Mouse (Mus musculus) heart, adult 11 months (tissue): ENCODE measurements around the gene 4930415O20Rik.

Source experiments
- DNase-seq: peaks from one replicate; pipeline ENCODE4 v3.0.0; 2022

4930415O20Rik gene

DNA sequence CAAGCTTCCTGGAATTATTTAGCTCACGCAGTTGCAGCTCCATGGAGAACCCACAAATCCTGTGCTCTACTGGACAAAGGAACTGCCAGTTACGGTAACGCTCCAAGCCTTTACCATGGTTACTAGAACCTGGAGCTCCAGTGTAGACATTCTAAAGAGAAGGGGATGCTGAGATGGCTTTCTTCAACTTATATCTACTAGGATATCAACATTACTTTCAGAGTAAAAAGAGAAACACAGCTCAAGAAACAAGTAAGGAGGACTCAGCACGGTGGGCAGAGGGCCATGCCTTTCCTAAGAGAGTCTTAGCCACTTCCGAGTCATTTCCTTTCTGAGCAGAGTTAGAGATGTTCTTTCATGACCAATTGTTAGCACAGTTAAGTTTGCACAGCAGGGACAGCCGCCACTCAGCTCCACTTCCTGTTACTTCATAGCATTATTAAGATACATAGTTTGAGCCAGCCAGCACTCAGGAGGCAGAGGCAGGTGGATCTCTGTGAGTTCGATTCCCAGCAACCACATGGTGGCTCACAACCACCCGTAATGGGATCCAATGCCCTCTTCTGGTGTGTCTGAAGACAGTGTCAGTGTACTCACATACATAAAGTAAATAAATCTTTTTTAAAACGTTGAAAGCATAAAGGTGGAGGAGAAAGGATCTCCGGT is at the start of gene 4930415O20Rik, which contains the start of gene Ccnt1:
Gene 4930415O20Rik (plus strand): TSS at position 132 of the 666 bp plus-strand sequence.
Gene Ccnt1 (minus strand): TSS at position 51 of the 666 bp plus-strand sequence.
- peak; percentile 85 for DNase-seq

DNA sequence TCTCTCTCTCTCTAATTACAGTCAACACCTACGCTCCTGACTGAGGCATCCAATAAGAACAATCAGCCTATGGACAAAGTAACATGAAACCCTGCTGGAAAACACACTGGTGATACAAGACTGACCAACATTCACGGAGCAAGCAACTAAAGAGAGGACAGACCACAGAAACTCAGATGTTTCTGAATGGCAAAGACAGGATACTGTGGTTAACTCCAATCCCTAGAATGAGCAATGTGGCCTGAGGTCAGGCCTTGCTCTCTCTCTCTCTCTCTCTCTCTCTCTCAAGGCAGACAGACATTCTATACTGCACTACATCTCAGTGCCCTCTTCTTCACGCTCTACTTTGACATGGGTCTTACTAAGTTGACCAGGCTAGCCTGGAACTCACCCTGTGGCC is 49.6 kb upstream of the 4930415O20Rik start:
- no peak for DNase-seq

DNA sequence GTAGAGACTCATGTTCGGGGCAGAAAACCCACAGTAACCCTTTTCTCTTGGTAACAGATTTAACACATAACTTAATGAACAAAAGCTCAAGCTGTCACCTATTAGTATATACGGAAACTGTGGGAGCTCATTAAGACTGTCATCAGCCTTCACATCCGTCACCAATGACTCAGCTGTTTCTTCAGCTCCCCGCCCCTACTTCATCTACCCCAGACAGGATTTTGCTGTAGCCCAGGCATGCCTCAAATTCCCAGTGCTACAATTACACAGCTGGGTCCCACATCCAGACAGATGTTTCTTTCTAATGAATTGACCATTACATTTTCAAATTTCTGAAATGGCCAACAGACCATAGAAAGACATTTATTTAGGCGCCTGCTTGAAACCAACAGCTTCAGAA is 44.7 kb upstream of the 4930415O20Rik start:
- DNase-seq = no peak

DNA sequence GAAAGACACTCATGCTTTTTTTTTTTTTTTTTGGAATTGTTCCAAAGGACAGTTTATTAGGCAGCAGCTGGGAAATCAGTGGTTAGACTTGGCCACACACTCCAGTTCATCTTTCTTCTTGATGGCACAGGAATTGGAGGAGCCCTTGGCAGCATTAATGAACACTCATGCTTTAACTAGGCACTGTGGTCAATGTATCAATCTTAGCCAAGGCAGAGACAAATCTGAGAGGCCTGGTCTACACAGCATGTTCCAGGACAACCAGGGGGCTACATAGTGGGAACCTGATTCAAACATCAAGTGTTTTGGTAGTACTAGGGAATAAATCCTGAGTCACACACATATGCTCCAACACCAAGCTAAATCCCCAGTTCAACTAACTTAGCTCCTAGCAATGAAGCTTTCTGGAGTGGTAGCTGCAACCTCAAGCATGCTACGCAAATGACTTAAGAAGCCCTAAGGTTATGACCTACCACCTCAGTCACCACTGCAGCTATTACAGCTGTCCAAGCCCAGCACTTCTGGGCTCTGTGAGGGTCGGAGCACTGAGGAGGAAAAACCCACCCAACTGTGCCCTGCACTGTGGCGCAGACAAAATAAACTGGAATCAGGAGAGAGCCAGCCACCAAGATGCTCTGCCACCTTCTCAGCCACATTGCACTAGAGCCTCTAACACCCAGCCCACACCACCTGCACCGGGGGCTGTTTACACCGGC is 43.6 kb upstream of the 4930415O20Rik start:
- no peak for DNase-seq

DNA sequence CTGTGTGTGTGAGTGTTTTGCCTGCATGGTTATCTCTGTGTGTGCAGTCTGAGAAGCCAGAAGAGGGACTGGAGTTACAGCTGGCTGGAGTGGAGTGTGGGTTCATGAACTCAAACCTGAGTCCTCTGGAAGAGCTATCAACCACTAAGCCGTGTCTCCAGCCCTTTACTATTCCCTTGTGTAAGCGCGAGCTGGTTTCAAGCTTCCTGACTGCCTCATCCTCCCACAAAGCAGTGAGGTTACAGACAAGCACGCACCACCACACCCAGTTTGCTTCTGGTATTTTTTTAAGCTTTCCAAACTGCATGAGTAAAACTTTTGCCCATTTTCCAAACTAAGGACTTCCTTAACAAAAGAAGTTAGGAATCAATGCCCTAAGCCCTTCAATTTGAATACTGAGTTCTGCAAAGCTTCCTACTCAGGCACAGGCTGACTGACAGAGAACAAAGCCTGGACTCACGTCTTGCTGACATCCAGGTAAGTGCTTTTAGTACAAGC is 42.7 kb upstream of the 4930415O20Rik start:
- no peak for DNase-seq

DNA sequence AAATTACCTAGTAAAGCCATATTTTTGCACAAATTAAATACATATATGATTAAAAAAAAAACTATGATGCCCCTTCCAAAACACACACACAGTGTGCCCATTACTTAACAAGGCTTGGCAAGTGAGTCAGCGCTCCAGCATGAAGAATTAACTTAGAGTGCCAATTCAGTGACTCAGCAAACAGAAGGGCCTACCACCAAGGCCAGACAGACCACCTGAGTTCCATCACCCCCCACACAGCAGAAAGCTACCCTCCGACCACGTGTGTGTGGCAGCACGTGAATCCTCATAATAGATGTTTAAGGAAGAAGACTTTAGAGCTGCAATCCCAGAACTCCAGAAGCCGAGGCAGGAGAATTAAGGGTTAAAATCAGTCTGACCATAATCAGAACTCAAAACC is 38.5 kb upstream of the 4930415O20Rik start:
- peak; percentile 90 for DNase-seq

DNA sequence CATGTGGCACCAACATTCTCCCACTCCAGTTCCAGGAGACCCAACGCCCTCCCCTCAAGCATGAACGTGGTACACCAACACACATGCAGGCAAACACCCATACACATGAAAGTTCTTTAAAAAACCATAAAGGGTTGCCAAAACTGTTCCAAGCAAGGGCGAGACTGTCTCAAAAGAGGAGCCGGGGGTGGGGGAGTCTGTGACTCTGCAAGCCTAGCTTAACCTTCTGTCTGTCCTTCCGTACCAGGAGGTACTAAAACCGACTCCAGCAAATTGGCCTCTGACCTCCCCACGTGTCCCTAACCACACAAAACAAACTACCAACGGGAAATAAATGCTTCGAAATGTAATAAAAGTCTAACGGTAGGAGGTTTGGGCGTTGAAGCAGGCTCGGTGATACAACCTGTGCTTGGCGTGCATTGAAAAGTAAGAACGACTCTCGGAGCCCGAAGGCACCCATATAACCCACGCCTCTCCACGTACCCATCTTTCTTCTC is 37.7 kb upstream of the 4930415O20Rik start:
- DNase-seq = peak; percentile 90

DNA sequence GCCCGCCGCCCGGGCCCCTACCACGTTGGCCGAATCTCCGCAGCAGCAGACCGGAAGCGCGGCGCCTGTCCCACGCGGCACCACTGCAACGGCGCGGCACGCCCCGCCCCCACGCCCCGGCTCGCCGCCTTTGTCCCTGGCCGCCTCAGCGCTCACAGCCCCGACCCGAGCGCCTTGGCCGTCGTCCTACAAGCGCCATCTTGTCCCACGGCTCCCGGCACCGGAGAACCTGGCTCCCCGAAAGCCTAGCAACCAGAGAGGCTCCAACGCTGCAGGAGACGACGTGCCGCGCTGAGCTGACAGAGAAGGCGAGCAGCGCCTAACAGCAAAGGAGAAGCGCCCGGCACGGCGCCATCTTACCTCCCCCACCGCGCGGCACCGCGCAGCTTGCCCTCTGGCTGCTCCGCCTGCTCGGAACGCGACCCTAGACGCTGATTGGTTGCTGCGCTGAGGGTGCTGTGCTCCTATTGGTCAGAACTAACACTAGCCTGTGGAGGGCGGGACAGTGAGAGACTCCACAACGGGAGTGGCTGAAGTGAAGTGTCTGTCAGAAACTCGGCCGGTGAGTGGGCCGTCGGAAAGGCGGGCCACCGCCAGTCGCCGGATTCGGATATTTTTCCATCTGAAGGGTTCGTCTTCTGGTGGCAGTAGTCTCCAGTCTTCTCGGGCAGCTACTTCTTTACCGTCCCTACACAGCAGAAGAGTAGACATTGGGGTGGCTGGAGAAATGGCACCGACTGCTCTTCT is 36.8 kb upstream of the 4930415O20Rik start, which contains the start of gene Kansl2:
Gene Kansl2 (minus strand): TSS at position 384 of the 747 bp plus-strand sequence.
- peak; percentile 100 for DNase-seq

DNA sequence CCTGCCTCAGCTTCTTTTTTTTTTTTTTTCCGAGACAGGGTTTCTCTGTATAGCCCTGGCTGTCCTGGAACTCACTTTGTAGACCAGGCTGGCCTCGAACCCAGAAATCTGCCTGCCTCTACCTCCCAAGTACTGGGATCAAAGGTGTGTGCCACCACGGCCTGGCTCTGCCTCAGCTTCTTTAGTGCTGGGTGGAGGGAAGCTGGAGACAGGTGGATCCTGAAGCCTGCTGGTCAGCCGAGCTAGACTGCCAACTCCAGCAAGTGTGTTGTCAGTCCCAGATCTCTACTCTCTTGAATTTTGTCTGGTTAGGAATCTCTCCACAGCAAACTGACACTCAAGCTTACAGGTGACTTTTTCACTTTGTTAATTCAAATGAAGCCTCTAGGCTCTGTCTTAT is 34.9 kb upstream of the 4930415O20Rik start:
- DNase-seq = peak; percentile 79

DNA sequence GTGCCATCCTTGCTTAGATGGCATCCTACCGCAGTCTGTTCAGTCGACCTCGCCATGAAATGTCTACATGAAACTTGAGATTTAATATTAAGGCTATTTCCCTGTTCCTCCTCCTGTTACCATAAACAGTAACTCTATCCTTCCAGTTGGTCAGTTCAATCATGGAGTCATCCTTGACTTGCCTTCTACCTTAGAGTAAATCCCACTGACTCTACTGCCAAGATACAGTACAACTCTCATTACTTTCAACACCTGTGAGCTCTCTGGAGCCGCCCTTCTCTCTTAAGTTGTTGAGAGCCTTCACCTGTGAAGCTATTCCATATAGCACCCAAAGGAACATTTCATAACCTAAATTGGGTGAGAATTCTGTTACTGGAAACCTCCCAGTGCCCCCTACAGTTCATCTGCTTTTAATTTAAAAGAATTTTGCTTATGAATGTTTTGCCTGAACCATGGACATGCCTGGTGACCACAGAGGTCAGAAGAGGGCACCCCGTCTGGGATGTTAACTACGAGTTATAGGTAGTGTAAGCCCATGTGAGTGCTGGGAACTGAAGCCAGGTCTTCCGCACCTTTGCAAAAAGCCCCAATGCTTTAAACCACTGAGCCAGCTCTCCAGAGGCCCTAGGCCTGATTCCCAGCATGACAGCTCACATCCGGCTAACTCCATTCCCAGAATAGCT is 33.8 kb upstream of the 4930415O20Rik start:
- peak; percentile 87 for DNase-seq

DNA sequence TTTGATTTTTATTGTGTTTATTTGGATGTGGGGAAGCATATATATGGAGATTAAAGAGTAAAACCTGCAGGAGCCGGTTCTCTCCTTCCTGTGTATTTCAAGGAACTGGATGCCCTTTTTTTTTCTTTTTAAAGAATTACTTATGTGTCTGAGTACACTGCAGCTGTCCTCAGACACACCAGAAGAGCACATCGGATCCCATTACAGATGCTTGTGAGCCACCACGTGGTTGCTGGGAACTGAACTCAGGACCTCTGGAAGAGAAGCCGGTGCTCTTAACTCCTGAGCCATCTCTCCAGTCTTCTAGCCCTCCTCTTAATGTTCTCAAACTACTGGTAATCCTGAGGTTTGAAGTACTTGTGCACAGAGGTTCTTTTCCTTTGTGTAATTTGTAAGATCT is 32.9 kb upstream of the 4930415O20Rik start:
- DNase-seq = peak; percentile 41

DNA sequence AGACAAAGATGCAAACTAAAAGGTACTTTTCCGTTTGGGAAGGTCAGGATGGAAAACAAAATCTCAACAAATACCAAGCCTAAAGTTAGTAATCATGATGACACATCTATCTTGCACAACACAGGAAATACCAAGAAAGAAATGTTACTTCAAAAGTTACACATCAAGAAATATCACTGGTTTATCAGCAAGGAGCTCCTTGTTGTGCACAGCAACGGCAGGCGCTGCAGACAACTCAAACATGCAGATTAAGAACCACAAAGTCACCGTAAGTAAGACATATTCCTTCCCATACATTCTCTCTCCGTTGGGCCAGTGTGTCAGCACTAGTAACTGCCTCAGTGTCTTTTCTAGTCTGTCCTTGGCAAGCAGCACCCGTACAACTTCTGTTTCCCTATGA is 29.7 kb upstream of the 4930415O20Rik start:
- DNase-seq = peak; percentile 58

DNA sequence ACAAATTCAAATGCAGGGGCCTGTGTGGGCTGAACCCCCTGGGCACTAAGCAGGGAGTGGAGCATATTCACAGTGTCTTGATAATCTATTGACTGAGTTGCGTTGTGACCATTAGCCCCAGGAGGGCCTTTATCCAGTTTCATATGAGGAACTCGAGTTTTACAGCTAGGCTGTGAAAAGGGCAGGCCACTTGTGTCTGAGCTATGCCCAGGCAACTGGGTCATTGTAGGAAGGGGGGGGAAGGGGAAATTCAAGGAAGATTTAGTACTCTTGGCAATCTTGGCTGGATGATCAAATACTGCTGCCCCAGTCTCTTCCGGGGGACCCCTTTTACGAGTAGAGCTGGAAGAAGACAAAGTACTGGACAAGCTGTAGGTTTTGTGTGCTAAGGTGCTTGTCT is 27.5 kb upstream of the 4930415O20Rik start:
- peak; percentile 80 for DNase-seq

DNA sequence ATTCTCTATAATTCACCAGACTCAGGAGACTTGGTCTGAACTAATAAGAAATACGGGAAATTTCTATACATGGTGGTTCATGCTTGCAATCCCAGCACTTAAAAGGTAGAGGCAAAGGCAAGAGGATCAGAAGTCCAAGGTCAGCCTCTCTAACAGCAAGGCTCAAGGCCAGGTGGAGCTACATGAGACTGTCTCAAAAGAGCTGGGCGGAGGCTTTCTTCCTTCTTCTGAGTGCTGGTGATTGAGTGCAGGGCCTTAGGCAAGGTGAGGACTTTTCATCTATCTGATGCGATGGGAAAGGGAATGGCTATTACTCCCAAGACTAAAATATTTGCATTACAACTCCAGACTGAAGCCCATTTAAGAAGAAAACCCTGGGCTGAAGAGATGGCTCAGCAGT is 25.7 kb upstream of the 4930415O20Rik start:
- DNase-seq = peak; percentile 13

DNA sequence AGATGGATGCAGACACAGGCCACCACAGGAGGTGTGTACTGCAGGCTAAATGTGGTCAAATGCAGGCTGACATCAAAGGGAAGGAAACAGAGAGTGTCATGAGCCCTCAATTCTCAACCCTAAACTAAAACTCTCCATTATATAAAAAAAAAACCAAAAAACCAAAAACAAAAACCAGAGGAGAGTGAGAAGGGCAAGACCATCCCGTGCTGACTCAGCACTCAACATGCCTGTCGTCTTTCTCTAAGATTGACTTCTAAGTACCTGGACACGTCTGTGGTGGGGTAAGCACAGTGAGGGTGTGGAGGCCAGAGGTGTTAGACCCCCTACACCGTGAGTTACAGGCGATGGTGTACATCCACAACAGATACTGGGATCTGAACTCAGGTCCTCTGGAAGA is 24.0 kb upstream of the 4930415O20Rik start:
- peak; percentile 49 for DNase-seq

DNA sequence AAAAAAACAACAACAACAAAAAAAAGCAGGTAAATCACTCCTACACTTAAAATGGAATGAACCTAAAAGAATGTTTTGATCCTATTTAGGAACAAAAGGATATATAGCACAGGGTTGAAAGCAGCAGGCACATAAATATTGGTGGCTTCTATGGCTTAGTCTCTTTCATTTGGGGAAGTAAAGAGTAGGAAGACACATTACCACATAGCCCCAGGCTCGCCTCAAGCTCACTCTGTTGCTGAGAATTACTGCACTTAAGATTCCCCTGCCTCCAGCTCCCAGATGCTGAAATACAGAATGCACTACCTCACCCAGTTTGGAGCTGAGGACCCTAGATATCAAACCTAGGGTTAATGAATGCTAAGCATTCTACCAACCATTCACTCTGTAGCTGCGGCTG is 18.0 kb upstream of the 4930415O20Rik start:
- no peak for DNase-seq

DNA sequence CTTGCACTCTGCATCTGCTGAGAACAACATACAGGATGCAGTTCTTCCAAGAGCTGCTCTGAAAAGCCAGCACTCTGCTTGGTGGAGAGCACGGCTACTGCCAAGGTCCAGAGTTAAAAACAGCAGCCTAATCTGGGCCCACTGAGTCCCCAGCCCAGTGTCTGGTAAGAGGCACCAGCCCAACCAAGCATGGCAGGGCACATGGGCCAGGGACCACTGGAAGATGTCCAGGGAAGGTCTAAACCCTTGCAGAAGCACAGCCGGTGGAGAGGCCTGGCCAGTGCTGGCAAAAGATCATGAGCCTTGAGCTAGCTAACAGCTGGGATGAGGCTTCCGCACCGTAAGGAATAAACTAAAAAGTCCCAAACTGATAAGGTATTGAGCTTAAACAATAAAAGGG is 14.9 kb upstream of the 4930415O20Rik start:
- DNase-seq = peak; percentile 96

DNA sequence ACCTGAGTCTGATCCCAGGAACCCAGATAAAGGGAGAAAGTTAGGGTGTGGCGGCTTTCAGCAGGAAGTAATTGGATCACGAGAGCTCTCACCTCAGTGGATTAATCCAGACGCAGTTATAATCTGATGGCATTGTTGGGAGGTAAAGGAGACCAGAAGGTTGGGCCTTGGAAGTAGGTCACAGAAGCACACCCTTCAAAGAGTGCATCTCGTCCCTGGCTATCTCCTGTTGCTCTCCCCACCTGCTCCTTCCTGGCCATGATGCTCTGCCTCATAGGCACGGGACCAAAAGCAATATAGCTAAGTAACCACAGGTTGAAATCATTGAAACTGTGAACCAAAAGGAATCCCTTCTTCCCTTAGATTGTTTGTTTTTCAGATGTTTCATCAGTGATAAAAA is 13.6 kb upstream of the 4930415O20Rik start:
- peak; percentile 80 for DNase-seq

DNA sequence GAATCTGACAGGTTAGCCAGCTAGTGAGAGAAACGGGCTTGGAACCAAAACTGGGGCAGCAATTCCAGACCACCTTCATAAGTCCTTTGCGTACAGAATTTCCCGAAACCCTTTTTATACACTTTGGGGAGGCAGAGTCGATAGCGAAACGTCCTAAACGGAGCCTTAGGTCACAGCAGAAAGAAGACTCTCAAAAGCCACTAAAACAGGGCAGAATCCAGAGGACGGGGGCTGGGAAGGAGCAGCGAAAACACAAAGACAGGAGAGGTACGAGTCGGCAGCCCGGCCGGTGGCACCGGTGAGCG is 3.9 kb upstream of the 4930415O20Rik start:
- DNase-seq = no peak

DNA sequence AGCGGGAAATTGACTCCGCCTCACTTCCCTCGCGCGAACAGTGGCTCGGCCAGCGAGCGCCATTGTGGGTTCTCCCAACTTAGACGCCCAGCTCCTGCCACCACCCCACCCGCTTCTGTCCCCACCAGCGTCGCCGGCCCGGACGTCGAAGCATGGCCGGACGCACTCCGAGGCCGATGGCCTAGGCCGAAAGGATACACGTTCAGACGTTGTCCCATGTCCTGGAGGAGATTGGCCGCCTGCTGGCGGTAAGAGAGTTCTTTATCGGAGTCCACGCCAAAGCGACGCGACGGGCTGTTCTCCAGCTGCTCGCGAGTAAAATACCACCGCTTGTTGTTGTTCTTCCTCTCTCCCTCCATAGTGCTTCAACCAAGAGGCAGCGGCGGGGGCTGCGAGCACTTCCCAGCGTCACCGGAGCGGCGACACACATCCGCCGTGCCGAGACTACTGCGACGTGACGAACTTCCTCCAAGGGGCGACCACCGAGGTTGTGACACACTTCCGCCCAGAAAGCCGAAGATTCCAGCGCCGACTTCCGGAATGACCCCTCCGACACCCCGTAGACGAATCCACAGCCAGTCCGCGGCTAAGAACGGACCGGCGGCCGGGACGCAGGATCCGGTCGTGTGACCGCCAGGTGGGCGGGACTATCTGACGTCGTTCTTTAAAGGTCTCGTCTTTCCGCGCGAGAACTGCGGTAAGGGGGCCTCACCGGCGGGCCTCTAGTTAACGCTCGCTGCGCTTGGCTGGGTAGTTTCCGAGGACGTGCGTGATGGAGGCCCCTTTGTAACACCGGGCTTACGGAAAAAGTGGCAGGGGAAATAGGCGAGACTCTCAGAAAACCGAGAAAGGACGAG is 3.3 kb upstream of the 4930415O20Rik start:
- peak; percentile 100 for DNase-seq

DNA sequence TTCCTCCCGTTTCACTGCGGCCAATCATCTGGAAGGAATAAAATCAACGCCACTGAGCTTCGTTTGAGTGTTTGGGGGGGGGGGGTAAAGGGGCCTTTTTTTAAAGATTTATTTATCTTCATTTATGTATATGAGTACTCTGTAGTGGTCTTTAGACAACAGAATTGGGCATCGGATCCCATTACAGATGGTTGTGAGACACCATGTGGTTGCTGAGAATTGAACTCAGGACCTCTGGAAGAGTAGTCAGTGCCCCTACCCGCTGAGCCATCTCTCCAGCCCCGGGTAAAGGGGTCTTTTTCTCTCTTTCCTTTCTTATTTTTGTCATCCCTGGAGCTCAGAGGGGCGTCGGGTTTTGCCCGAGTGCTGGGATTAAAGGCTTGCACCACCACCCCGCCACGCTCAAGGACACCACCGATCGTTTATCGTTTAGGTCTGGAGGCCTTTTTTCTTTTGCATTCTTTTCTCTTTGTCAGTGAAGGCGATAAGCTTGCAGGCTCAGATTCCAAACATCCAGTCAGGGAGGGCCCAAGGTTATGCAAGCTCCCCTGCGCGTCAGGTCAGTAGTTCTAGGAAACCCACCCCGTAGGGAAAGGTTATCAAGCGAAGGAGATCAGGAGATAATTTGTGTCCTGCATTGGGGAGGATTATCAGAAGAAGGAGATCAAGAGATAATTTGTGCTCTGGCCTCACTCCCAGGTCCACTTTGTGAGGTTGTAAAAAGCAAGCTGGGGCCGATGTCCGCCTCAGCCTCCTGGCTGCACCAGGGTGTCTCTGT is 2.4 kb upstream of the 4930415O20Rik start:
- DNase-seq = peak; percentile 91
